In genomic region chr9:111260360-111260985, GRCm38 (mm10) we compare ENCODE assay signal across 8 mouse cellular contexts. TPM values are rescaled to one million over a fixed set of nuclear protein-coding genes. Genes with fewer than 3 reads are reported as not detected.
DNase-seq lines count a peak whose midpoint lies in the region; ATAC-seq and TF ChIP-seq lines count a peak whose summit lies in the region.
"Had no signal": no experiment of that assay in that cellular context is flagged by ENCODE, and none has a peak within 500 bp of the region (broad histone marks: within the 10 kb centered on the region; RNA-seq: fewer than 3 reads in every experiment).

No protein-coding gene starts in this region.

- peak; percentile 18 to 26 for DNase-seq in lung, adult 18-20 months
- no peak for DNase-seq in lung, postnatal 0 days (ENCODE audit: low spot score)
- peak; percentile 51 for DNase-seq in gastrocnemius, adult 2 months
- peak; percentile 19 for DNase-seq in heart, postnatal 25 days (ENCODE audit: low spot score)
- DNase-seq in adrenal gland, postnatal 14 days = no peak
- DNase-seq in spleen, postnatal 10 days (ENCODE audit: low spot score in 2 of 2) = no peak
- DNase-seq: lung, embryonic 14.5 days had no signal

- H3K36me3 ChIP-seq in lung, postnatal 0 days (ENCODE audit: insufficient read depth, low read length) = 0 out of 2 replicates have a peak, but pooled peaks cover 7% of the 10 kb centered on the region
- peaks cover 54% of the 10 kb centered on the region for H3K36me3 ChIP-seq in neural tube, embryonic 15.5 days

- no peak for ATAC-seq in lung, postnatal 0 days
- ATAC-seq in neural tube, embryonic 15.5 days (ENCODE audit: low FRiP score) = peak; percentile 66; the same call in 1 of the 2 replicates

- no peaks in the 10 kb centered on the region for H3K4me1 ChIP-seq in lung, postnatal 0 days (ENCODE audit: insufficient read depth, low read depth, low read length)
- no peaks in the 10 kb centered on the region for H3K4me1 ChIP-seq in neural tube, embryonic 15.5 days

- WGBS in lung, postnatal 0 days = 13% methylated on average over 1 of the region's 1 CpGs
- WGBS in neural tube, embryonic 15.5 days = 28% methylated on average over 1 of the region's 1 CpGs

- H3K27ac ChIP-seq in lung, postnatal 0 days (ENCODE audit: low read length) = no peak overlapping the region
- no peak overlapping the region; the same call in 1 of the 2 replicates for H3K27ac ChIP-seq in gastrocnemius, adult 2 months
- H3K27ac ChIP-seq in neural tube, embryonic 15.5 days (replicated peaks) = no peak overlapping the region; the same call in 1 of the 2 replicates

- no peak for TF ChIP-seq EP300 in lung, postnatal 0 days (IDR thresholded peaks at IDR 0.05)

- H3K9ac ChIP-seq in lung, postnatal 0 days (replicated peaks; ENCODE audit: low read depth) = no peak overlapping the region
- no peak overlapping the region for H3K9ac ChIP-seq in neural tube, embryonic 15.5 days (replicated peaks)
- H3K9ac ChIP-seq: lung, embryonic 14.5 days had no signal

- no peak overlapping the region for H3K4me2 ChIP-seq in lung, postnatal 0 days (replicated peaks; ENCODE audit: low read depth, low read length)
- H3K4me2 ChIP-seq in neural tube, embryonic 15.5 days = no peak overlapping the region
- H3K4me2 ChIP-seq: lung, embryonic 14.5 days had no signal

- intact Hi-C loops in gastrocnemius, adult 2 months (cut with DNase I) = loop anchor here (10.0 kb wide), 1 partner anchor 296 kb away; no protein-coding TSS in a partner anchor
- intact Hi-C loops in heart, postnatal 25 days (cut with DNase I) = no loop called here

- H3K4me3 ChIP-seq in lung, postnatal 0 days (ENCODE audit: low read depth, low read length) = no peak overlapping the region
- no peak overlapping the region for H3K4me3 ChIP-seq in gastrocnemius, adult 2 months
- H3K4me3 ChIP-seq in neural tube, embryonic 15.5 days (replicated peaks) = no peak overlapping the region

- H3K9me3 ChIP-seq in lung, postnatal 0 days (ENCODE audit: low read length) = no peaks in the 10 kb centered on the region
- no peaks in the 10 kb centered on the region for H3K9me3 ChIP-seq in neural tube, embryonic 15.5 days (replicated peaks)

- TF ChIP-seq CTCF in lung, postnatal 0 days (IDR thresholded peaks at IDR 0.05) = no peak
- TF ChIP-seq CTCF in gastrocnemius, adult 2 months (IDR thresholded peaks at IDR 0.05) = no peak

- H3K27me3 ChIP-seq in lung, postnatal 0 days (replicated peaks; ENCODE audit: insufficient read depth, low read length) = no peaks in the 10 kb centered on the region
- no peaks in the 10 kb centered on the region for H3K27me3 ChIP-seq in neural tube, embryonic 15.5 days (replicated peaks)

RNA-seq across cellular contexts. Expression of gene Mlh1, which starts 11.1 kb away (rescaled TPM):
- polyA plus RNA-seq in lung, postnatal 0 days (2015; fragmentation: Nextera tagmentation; extraction: Ambion mirVana) = 13.1 and 14.2 TPM in 2 replicates
- 1 to 10 TPM; 5.1 to 6.4 TPM for total RNA-seq in gastrocnemius, adult 2 months (2021)
- total RNA-seq in heart, postnatal 25 days (2021) = 1 to 10 TPM; 7.1 TPM
- polyA plus RNA-seq in neural tube, embryonic 15.5 days (2015; fragmentation: Nextera tagmentation; extraction: Ambion mirVana) = 26.3 and 30.9 TPM in 2 replicates
- total RNA-seq in adrenal gland, postnatal 14 days (2021) = 20.6 and 20.9 TPM in 2 replicates

RNA-seq across cellular contexts. Expression of gene Epm2aip1, which starts 11.3 kb away (rescaled TPM):
- 10.5 and 11.4 TPM in 2 replicates for polyA plus RNA-seq in lung, postnatal 0 days (2015; fragmentation: Nextera tagmentation; extraction: Ambion mirVana)
- 10 to 100 TPM; 21.1 to 24.7 TPM for total RNA-seq in gastrocnemius, adult 2 months (2021)
- 10 to 100 TPM; 19.4 to 23.9 TPM for total RNA-seq in heart, postnatal 25 days (2021)
- polyA plus RNA-seq in neural tube, embryonic 15.5 days (2015; fragmentation: Nextera tagmentation; extraction: Ambion mirVana) = 46.5 and 50.7 TPM in 2 replicates
- 36.3 and 39.8 TPM in 2 replicates for total RNA-seq in adrenal gland, postnatal 14 days (2021)

RNA-seq across cellular contexts. Expression of gene Trank1, which starts 51.1 kb away (rescaled TPM):
- polyA plus RNA-seq in lung, postnatal 0 days (2015; fragmentation: Nextera tagmentation; extraction: Ambion mirVana) = 0.02 and 0.08 TPM in 2 replicates
- total RNA-seq in gastrocnemius, adult 2 months (2021) = not detected
- total RNA-seq in heart, postnatal 25 days (2021) = not detected
- polyA plus RNA-seq in neural tube, embryonic 15.5 days (2015; fragmentation: Nextera tagmentation; extraction: Ambion mirVana) = 10.1 and 12.4 TPM in 2 replicates
- total RNA-seq in adrenal gland, postnatal 14 days (2021) = 56.4 and 61.0 TPM in 2 replicates

Comparison
In these comparisons a context has a peak if more than half of its experiments do, and no peak if none do; other contexts are left out.
1. DNase-seq: peak in lung, adult 18-20 months (2 of 2), gastrocnemius, adult 2 months (single experiment) and heart, postnatal 25 days (single experiment); none in lung, postnatal 0 days (single experiment), adrenal gland, postnatal 14 days (single experiment) and spleen, postnatal 10 days (0 of 2).
2. RNA of gene Trank1, which starts 51.1 kb away (total RNA-seq): 56.4 to 61.0 TPM in adrenal gland, postnatal 14 days; not detected in gastrocnemius, adult 2 months and not detected in heart, postnatal 25 days; every median in the first group is over 10 times any median in the second.